Mouse (Mus musculus): ENCODE measurements around the gene Cd6. TPM values are rescaled to one million over a fixed set of nuclear protein-coding genes. Genes with fewer than 3 reads are reported as not detected.

Gene Cd6
- polyA plus RNA-seq, 2 experiments, result 0.10 TPM; not detected in 1

DNA sequence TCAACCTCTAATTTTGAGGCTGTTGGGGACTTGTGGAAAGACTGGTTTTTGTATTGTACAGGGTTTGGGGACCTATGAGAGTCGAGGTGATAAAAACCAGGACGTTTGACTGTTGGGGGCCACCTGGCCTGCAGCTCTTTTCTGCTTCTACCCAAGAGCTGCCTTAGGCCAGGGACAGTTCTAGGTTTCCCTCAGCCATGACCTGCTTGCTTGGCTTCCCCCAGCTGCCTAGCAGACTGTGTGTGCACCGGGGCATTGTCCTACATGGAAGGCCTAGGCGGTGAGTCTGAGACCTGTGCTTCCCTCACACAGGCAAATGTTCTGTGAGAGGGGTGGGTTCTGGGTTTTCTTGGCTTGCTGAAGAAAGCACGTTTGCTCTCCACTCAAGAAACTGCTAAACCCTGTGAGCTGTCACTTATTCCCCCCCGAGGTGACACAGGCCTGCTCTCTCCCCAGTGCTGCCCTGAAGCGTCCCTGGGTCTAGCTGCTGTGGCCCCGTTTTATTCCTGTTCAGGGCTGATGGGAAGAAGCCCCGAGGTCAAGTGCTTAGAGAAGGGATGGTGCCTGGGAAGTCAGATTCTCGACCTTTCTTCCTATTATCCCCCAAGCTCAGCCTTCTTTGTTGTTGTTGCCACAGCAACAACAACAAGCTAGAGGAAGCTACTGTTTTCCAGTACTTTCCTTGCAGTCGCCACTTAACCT is 81.3 kb downstream of the Cd6 start:
- no peak for ATAC-seq (ENCODE audit: low FRiP score, low read depth)
- H3K9me3 ChIP-seq (ENCODE audit: control insufficient read depth, low read length), result no peaks in the 10 kb centered on the region
- H3K4me3 ChIP-seq (replicated peaks; ENCODE audit: low read length), result no peak overlapping the region
- TF ChIP-seq POLR2A (IDR thresholded peaks at IDR 0.05; ENCODE audit: borderline replicate concordance, extremely low read depth, insufficient read depth, insufficient read length), result no peak
- no peak for DNase-seq (ENCODE audit: low spot score)
- H3K27me3 ChIP-seq (ENCODE audit: control insufficient read depth, insufficient read depth, low read length), result no peaks in the 10 kb centered on the region
- WGBS, result 63% methylated on average over 11 of the region's 11 CpGs
- no peak overlapping the region for H3K4me2 ChIP-seq (replicated peaks; ENCODE audit: low read depth, low read length, severe bottlenecking)
- H3K4me1 ChIP-seq (ENCODE audit: control insufficient read depth, insufficient read depth, low read length), result no peaks in the 10 kb centered on the region
- H3K9ac ChIP-seq (ENCODE audit: low read depth, low read length, severe bottlenecking), result no peak overlapping the region
- no peak overlapping the region for H3K27ac ChIP-seq (replicated peaks; ENCODE audit: low read depth, low read length)
- no peaks in the 10 kb centered on the region for H3K36me3 ChIP-seq (ENCODE audit: control insufficient read depth, insufficient read depth, low read length)

DNA sequence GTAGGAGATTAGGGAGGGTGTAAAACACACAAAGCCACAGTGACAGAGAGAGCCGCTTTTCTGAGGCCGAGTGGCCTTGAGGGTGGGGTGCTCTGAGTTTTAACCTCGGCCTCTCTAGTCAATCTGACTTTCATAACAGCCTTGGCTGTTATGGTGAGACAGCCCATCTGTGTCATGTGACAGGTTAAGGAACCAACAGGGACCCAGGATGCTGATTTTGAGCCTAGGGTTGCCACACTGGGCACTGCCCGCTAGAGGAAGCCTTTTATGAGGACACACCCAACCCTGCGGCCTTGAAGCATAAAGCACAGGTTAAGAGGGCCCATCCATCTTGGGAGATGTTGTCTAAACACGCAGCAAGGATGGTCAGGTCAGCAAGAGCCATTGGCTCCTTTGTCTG is 82.1 kb downstream of the Cd6 start:
- no peak for DNase-seq (ENCODE audit: low spot score)
- TF ChIP-seq POLR2A (IDR thresholded peaks at IDR 0.05; ENCODE audit: borderline replicate concordance, extremely low read depth, insufficient read depth, insufficient read length), result no peak

DNA sequence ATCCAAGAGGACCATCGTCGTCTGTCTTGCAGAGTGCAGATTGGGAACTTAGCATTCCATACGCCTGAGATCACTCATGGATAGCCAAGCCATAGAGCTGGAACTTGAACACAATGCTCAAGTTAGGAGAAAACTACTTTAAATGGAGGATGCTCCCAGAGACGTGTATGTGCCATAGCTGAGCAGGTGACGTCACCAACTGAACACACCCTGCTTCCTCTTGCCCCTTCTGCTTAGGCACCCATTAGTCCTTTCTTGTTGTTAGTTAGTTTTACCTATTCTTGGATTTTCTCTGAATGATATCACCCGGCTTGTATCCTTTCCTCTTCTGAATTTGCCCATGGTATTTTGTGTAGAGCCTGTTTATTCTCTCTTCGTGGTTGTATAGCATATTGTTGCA is 82.7 kb downstream of the Cd6 start:
- TF ChIP-seq POLR2A (IDR thresholded peaks at IDR 0.05; ENCODE audit: borderline replicate concordance, extremely low read depth, insufficient read depth, insufficient read length), result no peak
- H3K9ac ChIP-seq (ENCODE audit: low read depth, low read length, severe bottlenecking), result no peak overlapping the region

More for the DNA sequence above, 82.1 kb downstream of the Cd6 start:
- 81% methylated on average over 6 of the region's 6 CpGs for WGBS
- ATAC-seq (ENCODE audit: low FRiP score, low read depth), result no peak
- Histone ChIP-seq H3K27ac (replicated peaks; ENCODE audit: low read depth, low read length) (no peak overlapping the region), H3K9ac (ENCODE audit: low read depth, low read length, severe bottlenecking) (no peak overlapping the region), H3K4me1 (ENCODE audit: control insufficient read depth, insufficient read depth, low read length) (no peaks in the 10 kb centered on the region), H3K4me2 (replicated peaks; ENCODE audit: low read depth, low read length, severe bottlenecking) (no peak overlapping the region), H3K4me3 (replicated peaks; ENCODE audit: low read length) (no peak overlapping the region), H3K27me3 (ENCODE audit: control insufficient read depth, insufficient read depth, low read length) (no peaks in the 10 kb centered on the region), H3K9me3 (ENCODE audit: control insufficient read depth, low read length) (no peaks in the 10 kb centered on the region), H3K36me3 (ENCODE audit: control insufficient read depth, insufficient read depth, low read length) (no peaks in the 10 kb centered on the region)

DNA sequence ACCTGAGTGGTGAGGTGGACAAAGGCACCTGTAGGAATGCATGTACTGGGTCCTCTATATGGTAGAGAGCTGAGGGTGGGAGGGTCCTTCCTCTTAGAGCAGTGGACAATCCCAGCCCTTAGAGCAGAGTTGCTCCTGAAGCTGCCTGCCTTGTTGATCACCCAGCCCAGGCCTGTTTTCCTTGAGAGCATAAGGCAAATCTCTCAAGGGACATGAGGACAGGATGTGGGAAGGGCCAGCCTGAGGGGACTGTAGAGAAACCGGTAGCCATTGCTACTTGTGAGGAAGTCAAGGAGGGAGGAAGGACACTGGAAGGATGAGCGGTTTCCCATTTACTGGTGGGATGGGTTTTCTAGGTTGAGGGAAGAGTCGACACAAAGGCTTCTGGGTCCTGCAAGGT is 87.3 kb downstream of the Cd6 start:
- Histone ChIP-seq H3K4me1 (ENCODE audit: control insufficient read depth, insufficient read depth, low read length) (no peaks in the 10 kb centered on the region; the same call in 1 of the 2 replicates), H3K27me3 (ENCODE audit: control insufficient read depth, insufficient read depth, low read length) (no peaks in the 10 kb centered on the region), H3K36me3 (ENCODE audit: control insufficient read depth, insufficient read depth, low read length) (no peaks in the 10 kb centered on the region), H3K27ac (replicated peaks; ENCODE audit: low read depth, low read length) (no peak overlapping the region), H3K4me2 (replicated peaks; ENCODE audit: low read depth, low read length, severe bottlenecking) (no peak overlapping the region), H3K9me3 (ENCODE audit: control insufficient read depth, low read length) (no peaks in the 10 kb centered on the region), H3K4me3 (replicated peaks; ENCODE audit: low read length) (no peak overlapping the region), H3K9ac (ENCODE audit: low read depth, low read length, severe bottlenecking) (no peak overlapping the region)
- ATAC-seq (ENCODE audit: low FRiP score, low read depth), result no peak
- WGBS, result 74% methylated on average over 3 of the region's 3 CpGs
- TF ChIP-seq POLR2A (IDR thresholded peaks at IDR 0.05; ENCODE audit: borderline replicate concordance, extremely low read depth, insufficient read depth, insufficient read length), result no peak
- DNase-seq (ENCODE audit: low spot score), result no peak

More for the DNA sequence above, 82.7 kb downstream of the Cd6 start:
- Histone ChIP-seq H3K4me1 (ENCODE audit: control insufficient read depth, insufficient read depth, low read length) (no peaks in the 10 kb centered on the region), H3K27ac (replicated peaks; ENCODE audit: low read depth, low read length) (no peak overlapping the region), H3K36me3 (ENCODE audit: control insufficient read depth, insufficient read depth, low read length) (no peaks in the 10 kb centered on the region), H3K4me2 (replicated peaks; ENCODE audit: low read depth, low read length, severe bottlenecking) (no peak overlapping the region), H3K9me3 (ENCODE audit: control insufficient read depth, low read length) (no peaks in the 10 kb centered on the region), H3K4me3 (replicated peaks; ENCODE audit: low read length) (no peak overlapping the region), H3K27me3 (ENCODE audit: control insufficient read depth, insufficient read depth, low read length) (no peaks in the 10 kb centered on the region)
- DNase-seq (ENCODE audit: low spot score) (no peak), ATAC-seq (ENCODE audit: low FRiP score, low read depth) (no peak)
- 79% methylated on average over 7 of the region's 7 CpGs for WGBS

DNA sequence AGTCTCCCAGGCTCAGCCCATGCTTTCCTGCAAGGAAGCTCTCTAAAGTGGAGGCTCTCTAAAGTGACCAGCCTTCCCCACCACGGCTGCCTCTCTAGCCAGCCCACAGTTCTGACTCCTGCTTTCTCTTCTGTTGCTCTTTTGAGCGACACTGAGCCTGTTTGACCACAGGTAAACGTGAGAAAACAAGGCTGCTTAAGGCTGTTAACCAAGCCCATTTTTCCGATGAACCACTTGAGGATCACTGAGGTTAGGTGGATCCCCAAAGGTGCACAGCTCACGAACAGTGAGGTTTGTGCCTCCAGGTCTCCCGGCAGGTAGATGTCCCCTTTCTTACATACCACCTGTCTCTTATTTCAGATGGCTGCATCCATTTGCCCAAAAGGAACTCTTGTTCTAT is 87.7 kb downstream of the Cd6 start:
- WGBS, result 74% methylated on average over 6 of the region's 6 CpGs
- ATAC-seq (ENCODE audit: low FRiP score, low read depth), result no peak
- no peak for TF ChIP-seq POLR2A (IDR thresholded peaks at IDR 0.05; ENCODE audit: borderline replicate concordance, extremely low read depth, insufficient read depth, insufficient read length)
- Histone ChIP-seq H3K27me3 (ENCODE audit: control insufficient read depth, insufficient read depth, low read length) (no peaks in the 10 kb centered on the region), H3K4me1 (ENCODE audit: control insufficient read depth, insufficient read depth, low read length) (no peaks in the 10 kb centered on the region; the same call in 1 of the 2 replicates), H3K4me3 (replicated peaks; ENCODE audit: low read length) (no peak overlapping the region), H3K9me3 (ENCODE audit: control insufficient read depth, low read length) (no peaks in the 10 kb centered on the region), H3K27ac (replicated peaks; ENCODE audit: low read depth, low read length) (no peak overlapping the region), H3K36me3 (ENCODE audit: control insufficient read depth, insufficient read depth, low read length) (no peaks in the 10 kb centered on the region), H3K9ac (ENCODE audit: low read depth, low read length, severe bottlenecking) (no peak overlapping the region), H3K4me2 (replicated peaks; ENCODE audit: low read depth, low read length, severe bottlenecking) (no peak overlapping the region)
- no peak for DNase-seq (ENCODE audit: low spot score)

Measured in limb, embryonic 14.5 days (tissue).